ENCODE assay signal across 8 mouse cellular contexts in genomic region chr1:171251594-171252324, GRCm38 (mm10). TPM values are rescaled to one million over a fixed set of nuclear protein-coding genes. Genes with fewer than 3 reads are reported as not detected.
DNase-seq lines count a peak whose midpoint lies in the region; ATAC-seq and TF ChIP-seq lines count a peak whose summit lies in the region.

No protein-coding gene starts in this region.

- peak; percentile 29; the same call in 1 of the 2 replicates for ATAC-seq in kidney, embryonic 14.5 days (ENCODE audit: low FRiP score, low TSS enrichment)
- ATAC-seq in liver, embryonic 12.5 days, result no peak
- ATAC-seq in stomach, postnatal 0 days (ENCODE audit: low FRiP score, low TSS enrichment), result peak; percentile 4; the same call in 1 of the 2 replicates

- DNase-seq in kidney, adult 11 months, result no peak
- DNase-seq in heart, postnatal 14 days, result peak; percentile 53 to 60
- no peak for DNase-seq in stomach, postnatal 0 days (ENCODE audit: low spot score)
- no peak for DNase-seq in layer of hippocampus, adult 8-10 months (ENCODE audit: low spot score in 2 of 2)
- DNase-seq in right cerebral cortex, postnatal 25 days, result no peak

- peaks cover 6% of the 10 kb centered on the region for H3K36me3 ChIP-seq in kidney, embryonic 14.5 days (ENCODE audit: control insufficient read depth, insufficient read depth, low read length)
- no peaks in the 10 kb centered on the region for H3K36me3 ChIP-seq in liver, embryonic 12.5 days
- H3K36me3 ChIP-seq in stomach, postnatal 0 days (ENCODE audit: control insufficient read depth, insufficient read depth, low read length), result 0 out of 2 replicates have a peak, but pooled peaks cover 3% of the 10 kb centered on the region

- no peaks in the 10 kb centered on the region for H3K27me3 ChIP-seq in kidney, embryonic 14.5 days (ENCODE audit: control insufficient read depth, insufficient read depth, low read length)
- peaks cover 61% of the 10 kb centered on the region for H3K27me3 ChIP-seq in liver, embryonic 12.5 days (replicated peaks)
- H3K27me3 ChIP-seq in stomach, postnatal 0 days (ENCODE audit: control insufficient read depth, insufficient read depth, low read length), result no peaks in the 10 kb centered on the region

- TF ChIP-seq POLR2A in cortical plate, adult 2 months (IDR thresholded peaks at IDR 0.05; ENCODE audit: extremely low read depth, insufficient read depth, low read length), result no peak

- H3K27ac ChIP-seq in kidney, embryonic 14.5 days (ENCODE audit: low read depth, low read length), result peak overlapping the region; percentile 89
- H3K27ac ChIP-seq in cortical plate, adult 2 months (ENCODE audit: insufficient read depth, low read length), result no peak overlapping the region
- no peak overlapping the region for H3K27ac ChIP-seq in liver, embryonic 12.5 days
- peak overlapping the region; percentile 88 for H3K27ac ChIP-seq in stomach, postnatal 0 days (replicated peaks)

- intact Hi-C loops in heart, postnatal 14 days (cut with DNase I), result no loop called here

- 2% methylated on average over 13 of the region's 13 CpGs for WGBS in kidney, embryonic 14.5 days
- 16% methylated on average over 13 of the region's 13 CpGs for WGBS in liver, embryonic 12.5 days (ENCODE audit: insufficient replicate concordance)
- WGBS in stomach, postnatal 0 days, result 13% methylated on average over 13 of the region's 13 CpGs

- no peak for TF ChIP-seq CTCF in cortical plate, adult 2 months (IDR thresholded peaks at IDR 0.05; ENCODE audit: extremely low read depth, insufficient read depth, low read length)
- TF ChIP-seq CTCF in stomach, postnatal 0 days (IDR thresholded peaks at IDR 0.05; ENCODE audit: low read depth), result no peak

- H3K4me2 ChIP-seq in kidney, embryonic 14.5 days (replicated peaks; ENCODE audit: low read depth, low read length), result peak overlapping the region; percentile 66
- H3K4me2 ChIP-seq in liver, embryonic 12.5 days, result peak overlapping the region; percentile 37
- peak overlapping the region; percentile 57 for H3K4me2 ChIP-seq in stomach, postnatal 0 days (replicated peaks; ENCODE audit: low read depth)

- peak overlapping the region; percentile 54; the same call in 1 of the 2 replicates for H3K9ac ChIP-seq in kidney, embryonic 14.5 days (ENCODE audit: low read depth, low read length)
- no peak overlapping the region; the same call in 1 of the 2 replicates for H3K9ac ChIP-seq in liver, embryonic 12.5 days
- peak overlapping the region; percentile 58 for H3K9ac ChIP-seq in stomach, postnatal 0 days (ENCODE audit: low read length)

- peak overlapping the region; percentile 41 for H3K4me3 ChIP-seq in kidney, embryonic 14.5 days (ENCODE audit: low read length)
- peak overlapping the region; percentile 0 for H3K4me3 ChIP-seq in cortical plate, adult 2 months (ENCODE audit: insufficient read depth, low read length)
- H3K4me3 ChIP-seq in liver, embryonic 12.5 days, result no peak overlapping the region
- peak overlapping the region; percentile 46 for H3K4me3 ChIP-seq in stomach, postnatal 0 days (ENCODE audit: low read depth, low read length)

- H3K4me1 ChIP-seq in kidney, embryonic 14.5 days (ENCODE audit: control insufficient read depth, insufficient read depth, low read length), result peaks cover 33% of the 10 kb centered on the region
- no peaks in the 10 kb centered on the region for H3K4me1 ChIP-seq in cortical plate, adult 2 months (ENCODE audit: control insufficient read depth, insufficient read depth, low read length)
- peaks cover 39% of the 10 kb centered on the region for H3K4me1 ChIP-seq in liver, embryonic 12.5 days
- H3K4me1 ChIP-seq in stomach, postnatal 0 days (replicated peaks; ENCODE audit: control insufficient read depth, insufficient read depth), result peaks cover 8% of the 10 kb centered on the region

- TF ChIP-seq EP300 in stomach, postnatal 0 days (optimal IDR thresholded peaks at IDR 0.05), result no peak

- H3K9me3 ChIP-seq in kidney, embryonic 14.5 days (ENCODE audit: control insufficient read depth, low read length), result no peaks in the 10 kb centered on the region
- H3K9me3 ChIP-seq in liver, embryonic 12.5 days (replicated peaks), result no peaks in the 10 kb centered on the region
- no peaks in the 10 kb centered on the region for H3K9me3 ChIP-seq in stomach, postnatal 0 days (ENCODE audit: control insufficient read depth, low read length)

RNA-seq across cellular contexts. Expression of gene Ndufs2, which starts 0.6 kb away (rescaled TPM):
- polyA plus RNA-seq in kidney, embryonic 14.5 days (2014; fragmentation: Nextera tagmentation; extraction: Ambion mirVana), result 229 and 293 TPM in 2 replicates
- polyA plus RNA-seq in cortical plate, adult 2 months (2012; rRNA removed), result 202 and 215 TPM in 2 replicates
- total RNA-seq in heart, postnatal 14 days (2021), result 1,000 to 10,000 TPM; 1,236 to 1,272 TPM
- polyA plus RNA-seq in liver, embryonic 12.5 days (2016; fragmentation: Nextera tagmentation; extraction: Ambion mirVana), result 160 and 167 TPM in 2 replicates
- 210 and 218 TPM in 2 replicates for polyA plus RNA-seq in stomach, postnatal 0 days (2015; fragmentation: Nextera tagmentation; extraction: Ambion mirVana)
- 100 to 1,000 TPM; 263 to 286 (median 271) TPM for total RNA-seq in layer of hippocampus, adult 8-10 months (2022)

RNA-seq across cellular contexts. Expression of gene Adamts4, which starts 1.5 kb away (rescaled TPM):
- 4.1 and 6.9 TPM in 2 replicates for polyA plus RNA-seq in kidney, embryonic 14.5 days (2014; fragmentation: Nextera tagmentation; extraction: Ambion mirVana)
- 14.4 and 20.1 TPM in 2 replicates for polyA plus RNA-seq in cortical plate, adult 2 months (2012; rRNA removed)
- total RNA-seq in heart, postnatal 14 days (2021), result 1 to 10 TPM; 2.9 to 3.6 TPM
- polyA plus RNA-seq in liver, embryonic 12.5 days (2016; fragmentation: Nextera tagmentation; extraction: Ambion mirVana), result 0.61 and 0.72 TPM in 2 replicates
- 3.5 and 3.9 TPM in 2 replicates for polyA plus RNA-seq in stomach, postnatal 0 days (2015; fragmentation: Nextera tagmentation; extraction: Ambion mirVana)
- 10 to 100 TPM; 11.6 to 13.7 (median 12.4) TPM for total RNA-seq in layer of hippocampus, adult 8-10 months (2022)

RNA-seq across cellular contexts. Expression of gene Fcer1g, which starts 17.6 kb away (rescaled TPM):
- polyA plus RNA-seq in kidney, embryonic 14.5 days (2014; fragmentation: Nextera tagmentation; extraction: Ambion mirVana), result 30.7 and 32.1 TPM in 2 replicates
- polyA plus RNA-seq in cortical plate, adult 2 months (2012; rRNA removed), result 35.9 and 40.7 TPM in 2 replicates
- total RNA-seq in heart, postnatal 14 days (2021), result 10 to 100 TPM; 10.2 to 11.6 TPM
- 55.8 and 60.7 TPM in 2 replicates for polyA plus RNA-seq in liver, embryonic 12.5 days (2016; fragmentation: Nextera tagmentation; extraction: Ambion mirVana)
- 51.3 and 59.4 TPM in 2 replicates for polyA plus RNA-seq in stomach, postnatal 0 days (2015; fragmentation: Nextera tagmentation; extraction: Ambion mirVana)
- total RNA-seq in layer of hippocampus, adult 8-10 months (2022), result 10 to 100 TPM; 10.9 to 95.1 (median 48.8) TPM

RNA-seq across cellular contexts. Expression of gene B4galt3, which starts 18.4 kb away (rescaled TPM):
- 69.9 and 79.2 TPM in 2 replicates for polyA plus RNA-seq in kidney, embryonic 14.5 days (2014; fragmentation: Nextera tagmentation; extraction: Ambion mirVana)
- 73.7 and 74.1 TPM in 2 replicates for polyA plus RNA-seq in cortical plate, adult 2 months (2012; rRNA removed)
- 10 to 100 TPM; 19.5 to 25.7 TPM for total RNA-seq in heart, postnatal 14 days (2021)
- 29.9 and 35.8 TPM in 2 replicates for polyA plus RNA-seq in liver, embryonic 12.5 days (2016; fragmentation: Nextera tagmentation; extraction: Ambion mirVana)
- 32.9 and 34.2 TPM in 2 replicates for polyA plus RNA-seq in stomach, postnatal 0 days (2015; fragmentation: Nextera tagmentation; extraction: Ambion mirVana)
- 10 to 100 TPM; 63.5 to 76.8 (median 70.2) TPM for total RNA-seq in layer of hippocampus, adult 8-10 months (2022)

RNA-seq across cellular contexts. Expression of gene Apoa2, which starts 26.9 kb away (rescaled TPM):
- polyA plus RNA-seq in kidney, embryonic 14.5 days (2014; fragmentation: Nextera tagmentation; extraction: Ambion mirVana), result 3.5 and 5.7 TPM in 2 replicates
- 2.8 and 3.0 TPM in 2 replicates for polyA plus RNA-seq in cortical plate, adult 2 months (2012; rRNA removed)
- total RNA-seq in heart, postnatal 14 days (2021), result 1 to 10 TPM; 1.6 to 4.0 TPM
- polyA plus RNA-seq in liver, embryonic 12.5 days (2016; fragmentation: Nextera tagmentation; extraction: Ambion mirVana), result 2,516 and 2,642 TPM in 2 replicates
- 26.3 and 49.4 TPM in 2 replicates for polyA plus RNA-seq in stomach, postnatal 0 days (2015; fragmentation: Nextera tagmentation; extraction: Ambion mirVana)
- total RNA-seq in layer of hippocampus, adult 8-10 months (2022), result 1 to 10 TPM; 1.9 to 3.1 (median 2.5) TPM

Comparison
In these comparisons a context has a peak if more than half of its experiments do, and no peak if none do; other contexts are left out.
1. H3K27ac ChIP-seq: peak in kidney, embryonic 14.5 days (single experiment) and stomach, postnatal 0 days (single experiment); none in cortical plate, adult 2 months (single experiment) and liver, embryonic 12.5 days (single experiment).
2. DNase-seq: peak in heart, postnatal 14 days (2 of 2); none in kidney, adult 11 months (single experiment), stomach, postnatal 0 days (single experiment), layer of hippocampus, adult 8-10 months (0 of 2) and right cerebral cortex, postnatal 25 days (single experiment).
3. Peak in every context shown above with its lines, with median percentiles within 50 percentile points of each other: H3K4me2 ChIP-seq.